ENCODE assay signal across 11 mouse cellular contexts in genomic region chr4:57866990-57867389, GRCm38 (mm10). TPM values are rescaled to one million over a fixed set of nuclear protein-coding genes. Genes with fewer than 3 reads are reported as not detected.
DNase-seq lines count a peak whose midpoint lies in the region; ATAC-seq and TF ChIP-seq lines count a peak whose summit lies in the region.
"Had no signal": no experiment of that assay in that cellular context is flagged by ENCODE, and none has a peak within 500 bp of the region (broad histone marks: within the 10 kb centered on the region; RNA-seq: fewer than 3 reads in every experiment).

No protein-coding gene starts in this region.

- no peak for DNase-seq in gastrocnemius, adult 2 months
- no peak for DNase-seq in gastrocnemius, adult 18-20 months (ENCODE audit: low spot score)
- peak; percentile 51 for DNase-seq in kidney, postnatal 0 days (ENCODE audit: low spot score)
- no peak for DNase-seq in kidney, adult 18-20 months
- peak; percentile 45 to 47 for DNase-seq in B cell, adult 2 months
- DNase-seq in c-Kit-positive CD71-positive TER-119-positive erythroid progenitor cells, embryonic 14.5 days (ENCODE audit: low spot score), result no peak
- DNase-seq: cerebellum, postnatal 14 days had no signal

- no peak for TF ChIP-seq CTCF in gastrocnemius, adult 2 months (IDR thresholded peaks at IDR 0.05)
- TF ChIP-seq CTCF in kidney, postnatal 0 days (IDR thresholded peaks at IDR 0.05; ENCODE audit: low read depth), result no peak

- no peak overlapping the region for H3K4me2 ChIP-seq in kidney, postnatal 0 days (ENCODE audit: low read length)
- no peak overlapping the region for H3K4me2 ChIP-seq in embryonic facial prominence, embryonic 15.5 days (replicated peaks)

- H3K27me3 ChIP-seq in kidney, postnatal 0 days (ENCODE audit: insufficient read depth, low read length), result no peaks in the 10 kb centered on the region
- H3K27me3 ChIP-seq in embryonic facial prominence, embryonic 15.5 days, result no peaks in the 10 kb centered on the region

- H3K9me3 ChIP-seq in kidney, postnatal 0 days (replicated peaks; ENCODE audit: low read length), result no peaks in the 10 kb centered on the region
- H3K9me3 ChIP-seq in embryonic facial prominence, embryonic 15.5 days (replicated peaks), result no peaks in the 10 kb centered on the region
- H3K9me3 ChIP-seq: forebrain, embryonic 10.5 days had no signal

- intact Hi-C loops in gastrocnemius, adult 2 months (cut with DNase I), result loop anchor here (1.0 kb wide), 1 partner anchor 12 kb away; no protein-coding TSS in a partner anchor

- ATAC-seq in kidney, postnatal 0 days (replicated peaks; ENCODE audit: low FRiP score, low read depth), result no peak
- no peak for ATAC-seq in embryonic facial prominence, embryonic 15.5 days (ENCODE audit: insufficient number of reproducible peaks, low FRiP score, low TSS enrichment, low read depth)
- no peak for ATAC-seq in erythroid progenitor cell, adult 5-6 weeks (replicated peaks; ENCODE audit: low FRiP score, poor library complexity, severe bottlenecking)

- peaks cover 25% of the 10 kb centered on the region; the same call in 1 of the 2 replicates for H3K4me1 ChIP-seq in kidney, postnatal 0 days (replicated peaks; ENCODE audit: insufficient read depth, low read length)
- H3K4me1 ChIP-seq in embryonic facial prominence, embryonic 15.5 days, result peaks cover 15% of the 10 kb centered on the region

- H3K4me3 ChIP-seq in gastrocnemius, adult 2 months, result peak overlapping the region; percentile 31; the same call in 1 of the 2 replicates
- H3K4me3 ChIP-seq in kidney, postnatal 0 days (replicated peaks; ENCODE audit: low read depth, low read length), result no peak overlapping the region
- no peak overlapping the region for H3K4me3 ChIP-seq in embryonic facial prominence, embryonic 15.5 days (replicated peaks)
- H3K4me3 ChIP-seq: forebrain, embryonic 10.5 days had no signal

- peak overlapping the region; percentile 80 for H3K27ac ChIP-seq in gastrocnemius, adult 2 months
- no peak overlapping the region for H3K27ac ChIP-seq in kidney, postnatal 0 days
- H3K27ac ChIP-seq in embryonic facial prominence, embryonic 15.5 days (replicated peaks), result peak overlapping the region; percentile 41
- H3K27ac ChIP-seq: forebrain, embryonic 10.5 days had no signal

- H3K36me3 ChIP-seq in kidney, postnatal 0 days (ENCODE audit: insufficient read depth, low read length), result no peaks in the 10 kb centered on the region
- H3K36me3 ChIP-seq in embryonic facial prominence, embryonic 15.5 days, result no peaks in the 10 kb centered on the region
- H3K36me3 ChIP-seq: forebrain, embryonic 10.5 days had no signal

- 42% methylated on average over 9 of the region's 9 CpGs for WGBS in kidney, postnatal 0 days
- 40% methylated on average over 9 of the region's 9 CpGs for WGBS in embryonic facial prominence, embryonic 15.5 days

- H3K9ac ChIP-seq in kidney, postnatal 0 days (ENCODE audit: low read depth, low read length), result no peak overlapping the region
- no peak overlapping the region for H3K9ac ChIP-seq in embryonic facial prominence, embryonic 15.5 days

RNA-seq across cellular contexts. Expression of gene D630039A03Rik, which starts 49.1 kb away (rescaled TPM):
- under 1 TPM in 1 of 2 experiments, not detected in 1; 0.28 TPM for total RNA-seq in gastrocnemius, adult 2 months (2021)
- total RNA-seq in gastrocnemius, adult 18-20 months (2021), result not detected
- polyA plus RNA-seq in kidney, postnatal 0 days (2015; fragmentation: Nextera tagmentation; extraction: Ambion mirVana), result 2.3 and 2.7 TPM in 2 replicates
- polyA plus RNA-seq in embryonic facial prominence, embryonic 15.5 days (2015; fragmentation: Nextera tagmentation; extraction: Ambion mirVana), result 0.31 and 0.41 TPM in 2 replicates
- total RNA-seq in erythroid progenitor cell, adult 5-6 weeks (2015; ENCODE audit: low replicate concordance), result not detected in 2 replicates
- total RNA-seq in erythroid progenitor cell, adult 5-6 weeks (2017; ENCODE audit: low replicate concordance), result not detected in 2 replicates
- total RNA-seq: granulocyte monocyte progenitor cell, adult 5-6 weeks had no signal
- polyA plus RNA-seq: forebrain, embryonic 10.5 days had no signal

Comparison
In these comparisons a context has a peak if more than half of its experiments do, and no peak if none do; other contexts are left out.
1. DNase-seq: peak in kidney, postnatal 0 days (single experiment) and B cell, adult 2 months (2 of 2); none in gastrocnemius, adult 2 months (single experiment), gastrocnemius, adult 18-20 months (single experiment), kidney, adult 18-20 months (single experiment) and c-Kit-positive CD71-positive TER-119-positive erythroid progenitor cells, embryonic 14.5 days (single experiment).